1 mouse cellular context compared by ENCODE assay signal in the genomic region with DNA sequence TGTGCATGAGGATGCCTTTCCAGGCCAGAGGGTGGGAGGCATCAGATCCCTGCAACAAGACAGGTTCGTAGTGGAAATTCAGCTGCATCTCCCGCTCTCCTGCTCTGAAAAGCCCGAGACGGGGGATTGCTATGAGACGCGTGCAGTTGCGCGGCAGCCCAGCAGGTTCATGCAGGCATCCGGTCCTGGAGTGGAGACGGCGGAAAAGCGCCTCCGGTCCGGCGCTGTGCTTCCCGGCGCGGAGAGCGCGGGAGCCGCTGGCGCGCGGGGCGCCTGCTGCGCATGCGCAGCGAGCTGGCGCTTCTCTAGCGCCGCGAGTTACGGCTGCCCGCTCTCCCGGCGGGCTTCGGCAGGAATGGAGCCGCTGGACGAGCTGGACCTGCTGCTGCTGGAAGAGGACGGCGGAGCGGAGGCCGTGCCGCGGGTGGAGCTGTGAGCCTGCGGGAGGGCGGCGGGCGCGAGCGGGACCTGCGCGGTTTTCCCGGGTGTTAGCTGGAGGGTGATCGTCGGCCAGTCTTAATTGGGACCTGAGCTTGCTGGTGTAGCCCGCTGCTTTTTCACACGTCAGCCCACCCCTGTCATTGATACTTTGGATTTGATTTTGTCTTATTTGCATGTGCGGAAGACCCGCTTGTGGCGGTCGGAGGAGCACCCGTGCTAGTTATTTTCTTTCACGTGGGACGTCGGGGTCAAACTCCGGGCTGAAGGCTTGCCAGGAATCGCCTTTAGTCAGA.
TF ChIP-seq lines count a peak whose summit lies in the region.

A gene (plus strand): TSS at position 289 of the 734 bp plus-strand sequence.

TF ChIP-seq in CH12.LX, 34 proteins besides CTCF, POLR2A, EP300 and RAD21:
- TF ChIP-seq IRF4 (IDR thresholded peaks at IDR 0.05; ENCODE audit: low read depth, low read length) (peak; percentile 38; the same call in 1 of the 2 replicates), MAFK (IDR thresholded peaks at IDR 0.05; ENCODE audit: insufficient replicate concordance, low read length) (no peak), USF1 (IDR thresholded peaks at IDR 0.05; ENCODE audit: low read depth, low read length) (no peak), RCOR1 (conservative IDR thresholded peaks at IDR 0.05; ENCODE audit: low read depth, low read length) (no peak), ZKSCAN1 (IDR thresholded peaks at IDR 0.05; ENCODE audit: borderline replicate concordance, low read depth, low read length) (no peak), MEF2A (IDR thresholded peaks at IDR 0.05; ENCODE audit: borderline replicate concordance, low read depth, low read length) (peak; percentile 48), TCF12 (IDR thresholded peaks at IDR 0.05; ENCODE audit: low read depth, low read length) (0 out of 2 replicates have a peak, but pooled peaks have one; percentile 65), NRF1 (IDR thresholded peaks at IDR 0.05; ENCODE audit: low read depth, low read length) (peak; percentile 99), CHD1 (IDR thresholded peaks at IDR 0.05; ENCODE audit: low read depth, low read length) (no peak), TBP (conservative IDR thresholded peaks at IDR 0.05; ENCODE audit: low read depth, low read length) (0 out of 2 replicates have a peak, but pooled peaks have one; percentile 43), UBTF (IDR thresholded peaks at IDR 0.05; ENCODE audit: low read depth, low read length) (peak; percentile 89; the same call in 1 of the 2 replicates), BHLHE40 (IDR thresholded peaks at IDR 0.05; ENCODE audit: low read depth, low read length) (peak; percentile 58), MAX (IDR thresholded peaks at IDR 0.05; ENCODE audit: low read length) (peak; percentile 83), ZNF384 (IDR thresholded peaks at IDR 0.05; ENCODE audit: low read depth, low read length) (no peak), ZMIZ1 (IDR thresholded peaks at IDR 0.05; ENCODE audit: low read depth, low read length) (peak; percentile 64; the same call in 1 of the 2 replicates), NELFE (IDR thresholded peaks at IDR 0.05; ENCODE audit: low read depth, low read length) (peak; percentile 95), MYC (IDR thresholded peaks at IDR 0.05; ENCODE audit: low read depth, low read length) (peak; percentile 18; the same call in 1 of the 2 replicates), CHD2 (IDR thresholded peaks at IDR 0.05; ENCODE audit: low read length) (no peak), POLR2AphosphoS2 (IDR thresholded peaks at IDR 0.05; ENCODE audit: low read depth, low read length) (peak; percentile 61; the same call in 1 of the 2 replicates), PAX5 (IDR thresholded peaks at IDR 0.05; ENCODE audit: low read length) (no peak), JUND (conservative IDR thresholded peaks at IDR 0.05; ENCODE audit: low read depth, low read length) (no peak), KAT2A (IDR thresholded peaks at IDR 0.05; ENCODE audit: insufficient replicate concordance, low read length) (0 out of 2 replicates have a peak, but pooled peaks have one; percentile 56), ETS1 (conservative IDR thresholded peaks at IDR 0.05; ENCODE audit: low read depth, low read length) (no peak), SMC3 (IDR thresholded peaks at IDR 0.05; ENCODE audit: low read depth, low read length) (no peak), MAZ (IDR thresholded peaks at IDR 0.05; ENCODE audit: low read depth, low read length) (no peak), E2F4 (IDR thresholded peaks at IDR 0.05; ENCODE audit: insufficient replicate concordance, low read depth, low read length) (peak; percentile 80; the same call in 1 of the 2 replicates), ELF1 (IDR thresholded peaks at IDR 0.05; ENCODE audit: low read depth, low read length) (peak; percentile 45), HCFC1 (IDR thresholded peaks at IDR 0.05; ENCODE audit: low read depth, low read length) (peak; percentile 54), USF2 (conservative IDR thresholded peaks at IDR 0.05; ENCODE audit: low read depth, low read length) (no peak), MXI1 (IDR thresholded peaks at IDR 0.05; ENCODE audit: low read depth, low read length) (peak; percentile 51), JUN (IDR thresholded peaks at IDR 0.05; ENCODE audit: insufficient read depth, low read depth, low read length) (no peak), GABPA (IDR thresholded peaks at IDR 0.05; ENCODE audit: insufficient replicate concordance, low read depth, low read length) (no peak), ZC3H11A (IDR thresholded peaks at IDR 0.05; ENCODE audit: low read depth, low read length) (no peak), SIN3A (IDR thresholded peaks at IDR 0.05; ENCODE audit: low read length) (no peak)
